Mouse (Mus musculus): ENCODE data around the gene Cyth3.

DNA sequence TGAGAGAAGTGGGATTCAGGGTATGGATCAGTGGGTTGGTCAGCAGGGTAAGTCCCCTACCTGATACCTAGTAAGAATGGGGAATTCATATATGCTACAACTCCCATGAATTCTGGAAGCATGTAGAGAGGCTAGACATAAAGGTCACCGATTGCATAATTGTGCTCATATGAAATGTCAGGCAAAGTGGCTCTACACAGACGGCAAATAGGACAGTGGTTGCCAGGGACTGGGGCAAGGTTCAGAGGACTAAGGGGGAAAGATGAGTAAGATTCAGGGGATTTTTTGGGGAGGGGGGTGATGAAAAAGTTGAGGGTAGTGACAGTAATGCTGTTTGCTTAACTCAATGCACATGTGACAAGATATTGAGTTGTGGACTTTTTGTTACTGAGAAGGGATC lies 41.3 kb upstream of the Cyth3 start:
- TF ChIP-seq CTCF (IDR thresholded peaks at IDR 0.05; ENCODE audit: borderline replicate concordance, insufficient read depth, low read depth, low read length): no peak
- TF ChIP-seq POLR2A (IDR thresholded peaks at IDR 0.05; ENCODE audit: borderline replicate concordance, insufficient read depth, low read length): no peak

Data from cerebellum, adult 2 months (tissue).